Mouse (Mus musculus): ENCODE data around the gene Actl6b. TPM values are rescaled to one million over a fixed set of nuclear protein-coding genes. Genes with fewer than 3 reads are reported as not detected.

Gene Actl6b
- total and polyA plus RNA-seq, 3 experiments, result 2.8 to 6.0 (median 5.2) TPM

DNA sequence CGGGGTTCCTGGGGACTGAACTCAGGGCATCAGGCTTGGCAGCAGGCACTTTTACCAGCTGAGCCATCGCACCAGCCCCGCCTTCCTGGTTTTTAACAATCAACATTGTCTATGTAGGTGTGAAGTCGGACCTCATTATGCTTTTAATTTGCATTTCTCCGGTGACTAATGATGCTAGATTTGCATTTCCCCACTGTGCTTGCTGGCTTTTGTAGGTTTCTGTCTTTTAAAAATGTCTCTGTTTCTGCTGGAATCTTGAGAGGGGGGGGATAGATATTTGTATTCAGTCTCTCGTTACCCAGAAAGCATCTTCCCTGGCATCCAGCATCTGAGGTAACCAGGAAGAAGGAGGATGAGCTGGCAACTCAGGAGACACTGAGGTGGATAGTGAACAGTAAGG lies 8.2 kb downstream of the Actl6b start:
- DNase-seq, result no peak

DNA sequence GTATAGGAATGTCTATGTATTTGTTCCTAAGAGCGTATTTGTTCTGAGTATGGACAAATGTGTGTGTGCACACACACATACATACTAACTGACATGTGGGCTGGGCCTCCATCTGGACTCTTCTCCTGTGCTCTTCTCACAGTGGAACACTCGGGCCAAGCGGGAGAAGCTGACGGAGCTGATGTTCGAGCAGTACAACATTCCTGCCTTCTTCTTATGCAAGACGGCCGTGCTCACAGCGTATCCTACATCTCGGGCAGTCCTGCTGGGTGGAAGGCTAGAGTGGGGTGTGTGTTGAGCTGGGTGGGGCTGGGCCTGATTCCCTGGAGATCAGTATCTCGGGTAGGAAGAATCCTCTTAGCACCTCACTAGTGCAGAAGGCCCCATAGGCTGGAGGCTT lies 9.6 kb downstream of the Actl6b start:
- no peak for DNase-seq

DNA sequence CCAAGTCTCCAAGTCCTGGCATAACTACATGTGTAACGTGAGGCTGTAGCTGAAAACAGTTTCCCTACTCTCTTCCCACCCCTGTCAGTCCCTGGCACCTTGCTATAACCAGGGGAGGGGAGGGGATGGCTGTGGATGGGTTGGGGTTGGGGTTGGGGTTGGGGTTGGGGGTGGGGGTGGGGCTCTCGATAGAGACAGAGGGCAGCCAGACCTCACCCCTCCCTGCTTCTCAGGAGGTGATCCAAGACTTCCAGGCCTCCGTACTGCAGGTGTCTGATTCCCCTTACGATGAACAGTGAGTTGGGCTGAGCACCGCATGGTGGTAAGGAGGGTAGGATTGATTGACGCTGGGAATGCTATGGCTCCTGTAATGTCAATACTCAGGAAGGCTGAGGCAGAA lies 12.4 kb downstream of the Actl6b start:
- DNase-seq, result no peak

DNA sequence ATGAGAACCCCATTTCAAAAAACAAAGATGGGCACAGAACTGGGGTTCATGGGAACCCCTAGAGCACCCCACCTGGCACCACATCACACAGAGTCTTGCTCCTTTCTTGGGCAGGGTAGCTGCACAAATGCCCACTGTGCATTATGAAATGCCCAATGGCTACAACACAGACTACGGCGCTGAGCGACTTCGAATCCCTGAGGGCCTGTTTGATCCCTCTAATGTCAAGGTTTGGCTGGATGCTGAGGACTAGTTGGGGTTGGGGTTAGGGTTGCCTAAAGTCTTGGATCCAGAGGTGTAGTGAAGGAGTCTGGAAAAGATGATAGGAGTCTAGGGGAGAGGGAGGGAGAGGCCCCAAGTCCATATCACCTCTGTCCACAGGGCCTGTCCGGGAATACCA lies 13.1 kb downstream of the Actl6b start:
- DNase-seq, result no peak

DNA sequence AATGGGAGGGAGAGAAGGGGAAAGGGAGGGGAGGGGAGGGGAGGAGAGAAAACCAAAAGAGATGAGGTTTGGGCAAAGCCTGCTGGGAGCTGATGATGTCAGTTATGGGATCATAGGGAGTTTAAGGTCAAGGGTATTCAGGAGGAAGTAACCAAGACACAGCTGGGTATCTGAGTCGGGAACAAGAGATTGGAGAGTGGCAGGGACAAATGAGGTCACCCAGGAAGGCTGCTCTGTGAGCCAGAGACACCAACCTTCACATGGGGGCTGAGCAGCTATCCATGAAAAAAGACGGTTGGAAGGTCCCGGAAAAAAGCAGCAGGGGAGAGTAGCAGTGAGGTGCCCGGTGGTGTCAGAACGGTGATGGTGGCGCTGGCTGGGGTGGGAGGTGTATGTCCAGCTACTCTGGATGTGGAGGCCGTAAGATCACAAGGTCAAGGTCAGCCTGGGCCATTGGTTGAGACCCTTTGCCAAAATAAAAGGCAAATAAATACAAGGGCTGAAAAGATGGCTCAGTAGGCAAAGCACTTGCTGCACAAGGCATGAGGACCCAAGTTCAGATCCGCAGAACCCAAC lies 15.0 kb downstream of the Actl6b start:
- DNase-seq, result peak; percentile 50

DNA sequence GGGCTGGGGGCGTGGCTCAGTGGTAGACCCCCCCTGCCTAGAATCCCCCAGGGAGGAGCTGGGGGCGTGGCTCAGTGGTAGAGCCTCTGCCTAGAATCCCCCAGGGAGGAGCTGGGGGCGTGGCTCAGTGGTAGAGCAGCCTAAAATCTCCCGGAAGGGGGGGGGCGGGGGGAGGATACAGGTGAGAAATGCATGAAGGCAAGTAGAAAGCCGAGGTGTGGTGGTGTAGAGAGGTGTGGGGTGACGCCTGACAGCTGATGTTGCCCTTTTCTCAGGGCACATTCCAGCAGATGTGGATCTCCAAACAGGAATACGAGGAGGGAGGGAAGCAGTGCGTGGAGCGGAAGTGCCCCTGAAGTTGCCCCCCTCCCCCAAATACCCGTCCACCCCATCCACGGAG lies 15.7 kb downstream of the Actl6b start:
- no peak for DNase-seq

DNA sequence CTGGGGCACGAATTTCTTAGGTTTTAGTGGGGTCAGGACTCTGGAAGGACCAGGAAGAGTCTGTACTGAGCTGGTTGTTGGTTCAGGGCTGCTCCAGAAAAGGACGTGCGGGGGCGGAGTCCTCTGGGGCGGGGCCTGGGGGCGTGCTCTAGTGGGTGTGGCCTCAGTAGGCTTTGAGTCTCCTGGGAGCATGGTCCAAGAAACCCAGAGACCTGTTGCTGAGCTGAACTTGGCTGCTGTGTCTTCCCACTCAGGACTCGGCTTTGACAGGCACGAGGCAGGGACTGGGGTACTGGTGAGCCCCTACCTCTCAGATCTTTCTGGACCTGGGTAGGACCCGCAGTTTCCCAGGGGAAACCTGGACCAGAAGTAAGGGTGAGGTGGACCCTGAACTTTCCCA lies 16.3 kb downstream of the Actl6b start, which contains the start of gene Tfr2:
TSS of gene Tfr2 (plus strand) at position 176 of the 400 bp plus-strand sequence.
- peak; percentile 77 for DNase-seq

DNA sequence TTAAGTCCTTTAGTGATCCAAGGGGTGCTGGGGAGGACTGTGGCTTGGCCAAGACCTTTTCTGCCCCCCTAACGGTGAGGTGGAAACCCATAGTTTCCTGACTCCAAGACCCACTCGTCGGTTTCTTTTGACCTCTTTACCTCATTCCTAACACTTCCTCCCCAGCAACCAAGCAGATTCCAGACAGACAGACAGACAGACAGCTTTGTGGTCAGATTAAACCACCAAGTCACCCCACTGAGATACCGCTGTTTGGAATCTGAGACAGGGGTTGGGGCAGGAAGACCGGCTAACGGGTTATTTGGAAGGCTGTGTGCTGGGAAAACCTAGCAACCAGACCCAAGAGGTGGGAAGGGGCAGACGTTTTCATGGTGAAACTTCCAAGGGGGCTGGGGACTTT lies 16.9 kb downstream of the Actl6b start:
- DNase-seq, result no peak

DNA sequence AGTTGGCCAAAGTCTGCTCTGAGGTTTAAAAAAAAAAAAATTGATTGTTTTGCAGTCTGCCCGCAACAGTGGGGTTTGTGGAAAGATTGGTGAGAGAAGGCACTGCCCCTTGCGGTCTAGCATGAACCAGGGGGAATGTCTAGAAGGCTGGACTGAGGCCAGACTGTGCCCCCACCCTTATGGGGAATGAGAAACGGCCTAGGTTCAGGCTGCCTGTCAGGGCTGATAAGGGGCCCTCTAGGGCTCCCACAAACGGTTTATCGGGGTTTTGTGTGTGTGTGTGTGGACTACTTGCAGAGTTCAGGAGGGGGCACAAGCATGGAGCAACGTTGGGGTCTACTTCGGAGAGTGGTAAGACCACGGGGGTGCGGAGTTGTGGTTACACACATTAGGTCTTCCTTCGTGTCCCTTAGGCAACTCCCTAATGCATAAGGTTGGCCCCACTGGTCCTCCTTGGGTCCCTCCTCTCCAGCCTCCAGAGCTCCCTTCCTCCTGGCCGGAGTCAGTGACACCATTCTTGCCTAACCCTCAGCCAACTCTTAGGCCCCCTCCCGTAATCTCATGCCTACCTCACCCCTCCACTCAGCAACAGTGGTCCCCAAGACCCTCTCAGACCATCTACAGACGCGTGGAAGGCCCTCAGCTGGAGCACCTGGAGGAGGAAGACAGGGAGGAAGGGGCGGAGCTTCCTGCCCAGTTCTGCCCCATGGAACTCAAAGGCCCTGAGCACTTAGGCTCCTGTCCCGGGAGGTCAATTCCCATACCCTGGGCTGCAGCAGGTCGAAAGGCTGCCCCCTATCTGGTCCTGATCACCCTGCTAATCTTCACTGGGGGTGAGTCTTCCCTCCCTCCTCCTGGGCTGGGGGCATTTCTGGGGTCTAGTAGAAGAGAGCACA lies 17.6 kb downstream of the Actl6b start:
- DNase-seq, result no peak

DNA sequence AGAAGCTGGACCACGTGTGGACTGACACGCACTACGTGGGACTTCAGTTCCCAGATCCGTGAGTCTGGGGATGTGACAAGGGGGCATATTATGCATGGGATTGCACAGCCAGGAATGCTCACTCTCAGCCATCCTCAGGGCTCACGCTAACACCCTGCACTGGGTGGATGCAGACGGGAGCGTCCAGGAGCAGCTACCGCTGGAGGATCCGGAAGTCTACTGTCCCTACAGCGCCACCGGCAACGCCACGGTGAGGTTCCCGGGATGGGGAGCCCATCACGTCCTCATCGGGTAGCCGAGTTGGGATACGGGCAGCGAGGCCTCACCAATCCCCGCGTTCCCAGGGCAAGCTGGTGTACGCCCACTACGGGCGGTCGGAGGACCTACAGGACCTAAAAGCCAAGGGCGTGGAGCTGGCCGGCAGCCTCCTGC lies 21.2 kb downstream of the Actl6b start:
- peak; percentile 67 for DNase-seq

DNA sequence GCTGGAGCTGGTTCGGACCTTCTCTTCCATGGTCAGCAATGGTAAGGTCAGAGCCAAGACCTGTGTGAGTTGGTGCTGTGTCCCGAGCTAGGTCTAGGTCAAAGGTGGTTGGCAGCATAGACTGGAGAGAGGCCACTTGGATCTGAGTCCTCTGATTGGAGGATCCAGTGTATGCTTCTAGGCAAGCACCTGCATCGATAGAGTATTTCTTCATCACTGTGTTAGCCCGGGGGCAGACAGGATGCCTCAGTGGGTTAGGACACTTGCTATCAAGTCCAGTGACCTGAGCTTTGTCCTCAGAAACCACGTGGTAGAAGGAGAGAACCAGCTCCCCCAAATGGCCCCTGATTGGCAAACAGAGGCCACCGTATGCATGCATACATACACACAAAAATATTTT lies 26.9 kb downstream of the Actl6b start:
- peak; percentile 45 for DNase-seq

DNA sequence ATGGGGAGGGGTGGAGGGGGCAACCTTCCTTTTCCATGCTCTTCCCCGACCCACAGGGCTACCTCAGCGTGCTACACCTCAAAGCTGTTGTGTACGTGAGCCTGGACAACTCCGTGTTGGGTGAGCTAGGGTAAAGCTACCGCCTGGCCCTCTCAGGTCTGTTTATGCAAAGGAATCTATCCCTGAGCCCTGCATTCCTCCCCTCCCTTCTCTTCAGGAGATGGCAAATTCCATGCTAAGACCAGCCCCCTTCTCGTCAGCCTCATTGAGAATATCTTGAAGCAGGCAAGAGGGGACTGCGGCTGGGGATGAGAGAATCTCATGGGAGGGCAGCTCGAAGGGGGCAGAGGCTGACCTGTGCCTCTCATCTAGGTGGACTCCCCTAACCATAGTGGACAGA lies 29.4 kb downstream of the Actl6b start:
- DNase-seq, result no peak

DNA sequence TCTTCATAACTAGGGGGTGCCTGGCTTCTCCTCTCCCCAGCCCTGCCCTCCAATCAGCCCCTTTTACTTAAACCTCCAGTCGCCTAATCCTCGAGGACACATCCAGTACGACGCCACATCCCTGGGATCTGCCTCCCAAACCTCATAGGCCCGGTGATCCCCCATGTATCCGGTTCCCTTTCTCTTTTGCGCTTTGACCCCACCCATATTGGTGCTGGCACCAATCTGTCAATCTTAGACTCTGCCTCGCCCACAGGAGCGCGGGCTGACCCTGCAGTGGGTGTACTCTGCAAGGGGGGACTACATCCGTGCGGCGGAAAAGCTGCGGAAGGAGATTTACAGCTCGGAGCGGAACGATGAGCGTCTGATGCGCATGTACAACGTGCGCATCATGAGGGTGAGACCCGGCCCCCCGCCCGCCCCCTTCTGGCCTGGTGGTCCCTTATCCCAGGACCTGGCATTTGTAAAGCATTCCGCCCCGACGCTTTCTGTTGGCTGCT lies 30.4 kb downstream of the Actl6b start:
- no peak for DNase-seq

DNA sequence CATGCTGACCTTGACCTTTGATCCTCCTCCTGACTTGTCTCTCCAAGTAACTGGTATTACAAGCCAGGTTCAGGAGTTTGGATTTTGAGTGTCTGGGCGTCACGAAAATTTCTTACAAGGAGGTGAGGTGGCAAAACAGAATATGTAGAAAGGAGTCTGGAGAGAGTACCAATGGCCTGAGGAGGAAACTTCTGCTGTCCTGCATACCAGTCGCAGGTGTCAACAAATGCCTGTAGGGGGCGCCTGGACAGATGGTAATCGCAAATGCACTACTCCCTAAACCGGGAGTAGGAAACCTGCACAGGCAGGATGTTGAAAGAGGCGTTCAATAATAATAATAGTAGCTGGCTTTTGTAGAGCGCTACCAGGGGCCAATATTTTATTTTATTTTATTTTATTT lies 31.7 kb downstream of the Actl6b start:
- peak; percentile 82 for DNase-seq

DNA sequence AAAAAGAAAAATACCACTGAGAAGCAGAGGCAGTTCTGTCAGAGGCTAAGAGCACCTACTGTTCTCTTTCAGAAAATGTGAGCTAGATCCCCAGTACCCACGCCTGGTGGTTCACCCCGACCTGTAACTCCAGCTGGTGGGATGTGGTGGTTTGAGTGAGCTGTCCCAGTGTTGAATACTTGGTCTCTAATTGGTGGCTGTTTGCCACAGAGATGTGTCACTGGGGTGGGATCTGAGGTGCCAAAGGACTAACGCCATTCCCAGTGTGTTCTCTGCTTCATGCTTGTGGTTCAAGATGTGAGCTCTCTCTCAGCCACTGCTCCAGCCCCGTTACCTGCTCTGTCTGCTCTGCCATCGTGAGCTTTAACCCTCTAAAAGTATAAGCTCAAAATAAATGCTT lies 37.2 kb downstream of the Actl6b start:
- no peak for DNase-seq

DNA sequence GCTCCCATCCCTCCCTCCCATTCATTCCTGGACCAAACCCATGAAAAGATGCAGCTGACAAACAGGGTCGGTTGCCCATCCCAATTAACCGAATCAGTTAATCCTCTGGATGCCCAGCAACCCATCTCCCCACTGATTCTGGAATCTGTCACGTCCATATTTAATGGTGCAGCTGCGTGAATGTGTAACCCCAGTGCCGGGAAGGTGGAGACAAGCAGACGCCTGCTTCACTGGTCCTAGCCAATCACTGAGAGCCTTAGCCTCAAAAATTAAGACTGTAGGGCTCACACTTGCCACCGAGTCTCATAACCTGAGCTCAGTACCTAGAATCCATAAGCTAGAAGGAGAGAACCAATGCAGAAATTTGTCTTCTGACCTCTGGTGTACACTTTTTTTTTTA lies 42.6 kb downstream of the Actl6b start:
- DNase-seq, result no peak

DNA sequence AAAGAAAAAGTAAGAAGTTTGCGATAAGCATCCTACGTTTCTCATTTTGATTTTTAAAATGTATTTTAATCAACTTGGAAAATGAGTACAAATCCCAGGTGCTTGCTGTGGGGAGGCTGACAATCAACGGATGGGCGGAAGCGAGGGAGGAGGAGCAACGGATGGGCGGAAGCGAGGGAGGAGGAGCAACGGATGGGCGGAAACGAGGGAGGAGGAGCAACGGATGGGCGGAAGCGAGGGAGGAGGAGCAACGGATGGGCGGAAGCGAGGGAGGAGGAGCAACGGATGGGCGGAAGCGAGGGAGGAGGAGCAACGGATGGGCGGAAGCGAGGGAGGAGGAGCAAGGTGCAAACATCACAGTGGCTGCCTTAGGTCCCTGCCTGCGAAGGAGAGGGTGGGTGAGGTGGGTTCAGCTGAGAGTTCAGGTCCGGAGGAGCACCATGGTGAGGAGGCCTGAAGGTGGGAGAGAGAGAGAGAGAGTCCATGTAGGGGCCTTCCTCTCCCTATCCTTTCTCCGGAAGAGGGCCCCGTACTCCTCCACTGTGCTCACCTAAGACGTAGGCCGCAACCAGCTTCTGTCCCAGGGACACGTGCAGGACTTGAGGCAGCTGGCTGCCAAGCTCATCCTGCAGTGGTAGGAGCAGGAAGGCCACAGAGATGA lies 43.4 kb downstream of the Actl6b start:
- no peak for DNase-seq

DNA sequence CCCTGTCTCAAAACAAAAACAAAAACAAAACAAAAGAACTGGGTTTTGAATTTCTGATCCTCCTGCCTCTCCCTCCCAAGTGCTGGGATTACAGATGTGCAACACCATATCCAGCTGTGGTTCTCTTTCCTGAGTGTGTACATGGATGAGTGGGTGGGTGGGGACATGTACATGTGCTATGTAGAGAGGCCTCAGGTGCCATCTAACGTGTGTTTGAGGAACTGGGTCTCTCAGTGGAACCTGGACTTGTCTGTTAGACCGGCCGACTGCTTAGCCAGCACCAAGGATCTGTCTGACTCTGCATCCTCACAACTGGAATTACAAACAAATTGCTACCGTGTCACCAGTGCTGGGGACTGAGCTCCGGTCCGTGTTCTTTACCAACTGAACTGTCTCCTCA lies 44.3 kb downstream of the Actl6b start:
- DNase-seq, result no peak

DNA sequence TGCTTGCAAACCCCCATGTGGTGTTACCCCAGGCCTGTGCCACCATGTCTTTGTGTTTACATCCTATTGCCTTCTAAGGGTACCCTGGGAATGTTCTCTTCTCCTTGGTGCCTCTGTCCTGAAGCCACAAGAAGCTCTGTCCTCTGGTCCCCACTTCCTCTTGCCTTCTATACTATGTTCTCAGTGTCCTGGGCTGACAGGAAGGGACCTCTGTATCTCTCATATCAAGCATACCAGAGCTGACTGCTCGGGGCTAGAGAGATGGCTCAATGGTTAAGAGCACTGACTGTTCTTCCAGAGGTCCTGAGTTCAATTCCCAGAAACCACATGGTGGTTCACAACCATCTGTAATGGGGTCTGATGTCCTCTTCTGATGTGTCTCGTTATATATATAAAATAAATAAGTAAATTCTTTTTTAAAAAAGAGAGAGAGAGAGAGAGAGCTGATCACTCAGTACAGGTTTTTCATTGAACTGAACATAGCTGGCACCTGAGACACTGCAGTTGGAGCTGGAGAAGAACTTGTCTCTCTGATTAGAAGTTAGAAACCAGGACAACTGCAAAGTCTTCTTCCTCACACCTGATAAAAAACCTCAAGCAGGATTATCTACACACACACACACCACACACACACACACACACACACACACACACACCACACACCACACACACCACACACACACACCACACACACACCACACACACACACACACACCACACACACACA lies 44.9 kb downstream of the Actl6b start:
- no peak for DNase-seq

DNA sequence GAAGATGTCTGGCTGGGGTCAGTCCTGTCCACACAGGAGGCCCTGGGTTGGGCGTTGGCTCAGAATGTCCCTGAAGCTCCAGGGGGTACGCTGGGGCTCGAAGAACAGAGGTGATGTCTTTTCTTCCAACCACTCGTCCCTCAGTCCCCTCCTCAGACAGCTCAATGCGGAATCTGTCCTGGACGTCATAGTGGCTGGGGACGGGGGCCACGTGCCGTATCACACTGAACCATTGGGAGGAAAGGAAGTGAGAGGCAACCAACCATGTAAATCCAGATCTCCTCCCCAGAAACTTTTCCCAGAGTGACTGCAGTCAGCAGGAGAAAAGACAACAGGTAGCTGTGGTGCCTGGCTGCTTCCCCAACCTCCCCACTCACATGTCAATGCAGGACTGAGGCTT lies 46.3 kb downstream of the Actl6b start:
- DNase-seq, result no peak

DNA sequence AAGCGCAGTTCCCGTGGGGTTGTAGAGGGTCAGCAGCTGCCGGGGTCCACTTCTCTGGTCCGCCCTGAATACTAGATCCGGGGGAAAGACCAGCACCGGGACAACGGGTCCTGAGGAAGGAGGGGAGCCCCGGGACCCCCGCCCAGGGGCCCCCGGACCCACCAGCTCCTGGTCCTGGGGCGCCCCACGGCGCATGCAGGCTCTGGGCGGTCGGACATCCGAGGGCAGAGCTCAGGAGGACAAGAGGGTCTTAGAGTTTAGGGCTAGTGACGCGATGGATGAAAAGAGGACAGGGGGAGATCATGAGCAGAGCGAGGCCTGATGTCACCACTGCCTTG lies 46.9 kb downstream of the Actl6b start:
- DNase-seq, result no peak

DNA sequence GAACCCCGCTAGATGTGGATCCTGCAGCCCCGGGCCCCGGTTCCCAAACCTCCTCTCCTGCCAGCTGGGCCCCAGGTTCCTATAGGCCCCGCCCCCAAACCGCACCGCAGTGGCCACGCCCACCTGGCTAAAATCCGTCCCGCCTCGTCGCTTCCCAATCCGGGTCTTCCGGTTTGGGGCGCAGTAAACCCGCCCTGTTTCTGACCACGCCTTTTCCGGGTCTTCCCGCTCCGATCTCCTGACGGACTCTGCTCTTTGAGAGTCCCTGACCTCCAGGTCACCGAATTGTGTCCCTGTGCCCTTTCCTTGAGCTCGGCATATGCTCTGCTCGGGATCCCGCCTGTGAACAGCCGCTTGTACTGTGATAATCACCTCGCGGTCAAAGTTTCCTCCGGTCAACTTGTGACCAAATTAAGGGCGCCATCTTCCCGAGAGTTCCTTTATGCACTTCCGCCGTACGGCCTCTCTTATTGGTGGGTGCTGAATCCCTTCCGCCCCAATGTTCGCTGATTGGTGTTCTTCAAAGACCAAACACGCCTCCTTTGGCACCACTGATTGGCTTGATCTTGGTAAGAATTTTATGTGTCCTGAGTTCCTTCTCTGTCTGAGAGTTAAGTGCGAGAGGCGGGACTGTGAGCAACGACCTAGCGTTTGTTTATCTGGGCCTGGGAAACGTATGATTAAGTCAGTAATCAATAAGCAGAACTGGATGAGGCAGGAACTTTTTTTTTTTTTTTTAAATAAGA lies 47.5 kb downstream of the Actl6b start, which contains the start of gene Mospd3:
TSS of gene Mospd3 (minus strand) at position 440 of the 746 bp plus-strand sequence.
- DNase-seq, result peak; percentile 96

All from adrenal gland, adult 2 months (tissue).